Mouse (Mus musculus): ENCODE measurements around the gene Gm20822.
"Not testable (repeated sequence)": the region's sequence is repeated elsewhere in the genome, so short reads cannot be mapped to it uniquely, and the experiment has no call there.

The Gm20822 gene

GRCm38 (mm10) chrY:15884671-15885070, at the start of gene Gm20822:
Gm20822 (minus strand) TSS chrY:15884771.
- not testable (repeated sequence) for DNase-seq (ENCODE audit: low read depth, low spot score)
